Comparison of ENCODE assay signal across 8 mouse cellular contexts in genomic region chr19:57404502-57404848, GRCm38 (mm10). TPM values are rescaled to one million over a fixed set of nuclear protein-coding genes. Genes with fewer than 3 reads are reported as not detected.
A peak's percentile ranks its signal among the peaks of the same experiment; 100 is the strongest.
DNase-seq lines count a peak whose midpoint lies in the region; ATAC-seq lines count a peak whose summit lies in the region.

No protein-coding gene starts in this region.

- H3K4me3 ChIP-seq in embryonic facial prominence, embryonic 11.5 days (ENCODE audit: low read depth, low read length) = no peak overlapping the region
- H3K4me3 ChIP-seq in hindbrain, embryonic 10.5 days = peak overlapping the region; percentile 43
- no peak overlapping the region for H3K4me3 ChIP-seq in midbrain, embryonic 13.5 days (replicated peaks)

- no peaks in the 10 kb centered on the region for H3K9me3 ChIP-seq in embryonic facial prominence, embryonic 11.5 days (replicated peaks; ENCODE audit: control insufficient read depth, low read length)
- H3K9me3 ChIP-seq in hindbrain, embryonic 10.5 days = no peaks in the 10 kb centered on the region
- no peaks in the 10 kb centered on the region for H3K9me3 ChIP-seq in midbrain, embryonic 13.5 days

- peak overlapping the region; percentile 25; the same call in 1 of the 2 replicates for H3K4me2 ChIP-seq in embryonic facial prominence, embryonic 11.5 days (ENCODE audit: low read depth, low read length)
- H3K4me2 ChIP-seq in midbrain, embryonic 13.5 days (replicated peaks) = peak overlapping the region; percentile 35

- DNase-seq in layer of hippocampus, postnatal 10 days (ENCODE audit: low spot score in 2 of 2) = peak; percentile 20 to 24
- no peak for DNase-seq in layer of hippocampus, adult 9-10 months (ENCODE audit: low spot score)
- no peak for DNase-seq in embryonic facial prominence, embryonic 11.5 days (ENCODE audit: low spot score)
- no peak for DNase-seq in hindbrain, embryonic 10.5 days (ENCODE audit: low spot score)
- DNase-seq in urinary bladder, adult 18-20 months (ENCODE audit: low spot score in 2 of 2) = no peak
- DNase-seq in gastrocnemius, postnatal 4 days (ENCODE audit: low spot score in 2 of 2) = no peak
- DNase-seq in kidney, adult 9 months = no peak

- H3K9ac ChIP-seq in embryonic facial prominence, embryonic 11.5 days (replicated peaks; ENCODE audit: low read length) = no peak overlapping the region
- no peak overlapping the region for H3K9ac ChIP-seq in midbrain, embryonic 13.5 days (replicated peaks)

- 10% methylated on average over 9 of the region's 9 CpGs for WGBS in embryonic facial prominence, embryonic 11.5 days
- 5% methylated on average over 9 of the region's 9 CpGs for WGBS in hindbrain, embryonic 10.5 days
- WGBS in midbrain, embryonic 13.5 days = 9% methylated on average over 9 of the region's 9 CpGs

- H3K36me3 ChIP-seq in embryonic facial prominence, embryonic 11.5 days (replicated peaks; ENCODE audit: control insufficient read depth, insufficient read depth, low read depth, low read length) = no peaks in the 10 kb centered on the region
- no peaks in the 10 kb centered on the region for H3K36me3 ChIP-seq in hindbrain, embryonic 10.5 days
- no peaks in the 10 kb centered on the region for H3K36me3 ChIP-seq in midbrain, embryonic 13.5 days

- no peak overlapping the region for H3K27ac ChIP-seq in embryonic facial prominence, embryonic 11.5 days (replicated peaks; ENCODE audit: low read depth, low read length)
- peak overlapping the region; percentile 62; the same call in 1 of the 2 replicates for H3K27ac ChIP-seq in hindbrain, embryonic 10.5 days
- no peak overlapping the region for H3K27ac ChIP-seq in midbrain, embryonic 13.5 days

- no peaks in the 10 kb centered on the region for H3K4me1 ChIP-seq in embryonic facial prominence, embryonic 11.5 days (ENCODE audit: control insufficient read depth, insufficient read depth, low read length)
- H3K4me1 ChIP-seq in hindbrain, embryonic 10.5 days (replicated peaks) = peaks cover 11% of the 10 kb centered on the region
- H3K4me1 ChIP-seq in midbrain, embryonic 13.5 days (replicated peaks) = peaks cover 22% of the 10 kb centered on the region

- no peaks in the 10 kb centered on the region for H3K27me3 ChIP-seq in embryonic facial prominence, embryonic 11.5 days (ENCODE audit: control insufficient read depth, insufficient read depth, low read length)
- H3K27me3 ChIP-seq in hindbrain, embryonic 10.5 days (ENCODE audit: insufficient read depth, poor library complexity, severe bottlenecking) = no peaks in the 10 kb centered on the region
- no peaks in the 10 kb centered on the region for H3K27me3 ChIP-seq in midbrain, embryonic 13.5 days

- no peak for ATAC-seq in embryonic facial prominence, embryonic 11.5 days (replicated peaks; ENCODE audit: insufficient number of reproducible peaks, low FRiP score, low TSS enrichment, low read depth)
- ATAC-seq in midbrain, embryonic 13.5 days = 0 out of 2 replicates have a peak, but pooled peaks have one; percentile 31

RNA-seq across cellular contexts. Expression of gene Fam160b1, which starts 44.0 kb away (rescaled TPM):
- total RNA-seq in layer of hippocampus, postnatal 10 days (2021) = 10 to 100 TPM; 21.5 to 23.1 TPM
- polyA plus RNA-seq in embryonic facial prominence, embryonic 11.5 days (2014; fragmentation: Nextera tagmentation; extraction: Ambion mirVana) = 14.9 and 16.4 TPM in 2 replicates
- 10.8 and 12.8 TPM in 2 replicates for polyA plus RNA-seq in hindbrain, embryonic 10.5 days (2016; fragmentation: Nextera tagmentation; extraction: Ambion mirVana)
- 14.2 TPM in 2 replicates for polyA plus RNA-seq in midbrain, embryonic 13.5 days (2015; fragmentation: Nextera tagmentation; extraction: Ambion mirVana)
- 10 to 100 TPM; 15.7 to 17.2 TPM for total RNA-seq in gastrocnemius, postnatal 4 days (2021)

RNA-seq across cellular contexts. Expression of gene Trub1, which starts 48.2 kb away (rescaled TPM):
- total RNA-seq in layer of hippocampus, postnatal 10 days (2021) = 10 to 100 TPM; 17.3 to 19.7 TPM
- polyA plus RNA-seq in embryonic facial prominence, embryonic 11.5 days (2014; fragmentation: Nextera tagmentation; extraction: Ambion mirVana) = 21.0 and 24.2 TPM in 2 replicates
- 19.3 and 21.2 TPM in 2 replicates for polyA plus RNA-seq in hindbrain, embryonic 10.5 days (2016; fragmentation: Nextera tagmentation; extraction: Ambion mirVana)
- 14.2 and 15.1 TPM in 2 replicates for polyA plus RNA-seq in midbrain, embryonic 13.5 days (2015; fragmentation: Nextera tagmentation; extraction: Ambion mirVana)
- total RNA-seq in gastrocnemius, postnatal 4 days (2021) = 10 to 100 TPM; 11.8 to 14.1 TPM

Comparison
In these comparisons a context has a peak if more than half of its experiments do, and no peak if none do; other contexts are left out.
1. DNase-seq: peak in layer of hippocampus, postnatal 10 days (2 of 2); none in layer of hippocampus, adult 9-10 months (single experiment), embryonic facial prominence, embryonic 11.5 days (single experiment), hindbrain, embryonic 10.5 days (single experiment), urinary bladder, adult 18-20 months (0 of 2), gastrocnemius, postnatal 4 days (0 of 2) and kidney, adult 9 months (single experiment).